Mouse (Mus musculus): ENCODE data around the gene Slfn4.
"Not testable (repeated sequence)": the region's sequence is repeated elsewhere in the genome, so short reads cannot be mapped to it uniquely, and the experiment has no call there.

The Slfn4 gene

GRCm38 (mm10) chr11:83174948-83175539 lies at the start of gene Slfn4:
Slfn4 (plus strand) TSS chr11:83175186.
- DNase-seq (ENCODE audit: low spot score in 2 of 2): no peak

- DNase-seq (ENCODE audit: low spot score in 2 of 2): not testable (repeated sequence)
Observed at GRCm38 (mm10) chr11:83125633-83126032, 49.4 kb upstream of the Slfn4 start.

- not testable (repeated sequence) for DNase-seq (ENCODE audit: low spot score in 2 of 2)
Observed at GRCm38 (mm10) chr11:83137253-83137652, 37.7 kb upstream of the Slfn4 start.

- not testable (repeated sequence) for DNase-seq (ENCODE audit: low spot score in 2 of 2)
Observed at GRCm38 (mm10) chr11:83148939-83149338, 26.0 kb upstream of the Slfn4 start.

GRCm38 (mm10) chr11:83191134-83191893 lies 16.3 kb downstream of the Slfn4 start, which contains the start of gene Slfn3:
Slfn3 (plus strand) TSS chr11:83191330.
- peak; percentile 29 to 47 for DNase-seq (ENCODE audit: low spot score in 2 of 2)

GRCm38 (mm10) chr11:83192001-83192400 lies 17.0 kb downstream of the Slfn4 start:
- no peak for DNase-seq (ENCODE audit: low spot score in 2 of 2)

GRCm38 (mm10) chr11:83205002-83205401 lies 30.0 kb downstream of the Slfn4 start:
- DNase-seq (ENCODE audit: low spot score in 2 of 2): no peak

GRCm38 (mm10) chr11:83216119-83216518 lies 41.1 kb downstream of the Slfn4 start:
- no peak for DNase-seq (ENCODE audit: low spot score in 2 of 2)

GRCm38 (mm10) chr11:83221328-83221877 lies 46.4 kb downstream of the Slfn4 start:
- no peak for DNase-seq (ENCODE audit: low spot score in 2 of 2)

GRCm38 (mm10) chr11:83223367-83223766 lies 48.4 kb downstream of the Slfn4 start:
- DNase-seq (ENCODE audit: low spot score in 2 of 2): peak; percentile 32 to 49

- not testable (repeated sequence) for DNase-seq (ENCODE audit: low spot score in 2 of 2)
Observed at GRCm38 (mm10) chr11:83223793-83224192, 48.8 kb downstream of the Slfn4 start.

GRCm38 (mm10) chr11:83224217-83224616 lies 49.2 kb downstream of the Slfn4 start:
- DNase-seq (ENCODE audit: low spot score in 2 of 2): peak in 1 of 2 experiments; percentile 35

GRCm38 (mm10) chr11:83224750-83225149 lies 49.8 kb downstream of the Slfn4 start:
- DNase-seq (ENCODE audit: low spot score in 2 of 2): no peak

- no peak for DNase-seq (ENCODE audit: low spot score in 2 of 2)
Observed at GRCm38 (mm10) chr11:83225371-83225960, 50.5 kb downstream of the Slfn4 start.

GRCm38 (mm10) chr11:83227926-83228723 lies 53.1 kb downstream of the Slfn4 start:
- no peak for DNase-seq (ENCODE audit: low spot score in 2 of 2)

- DNase-seq (ENCODE audit: low spot score in 2 of 2): no peak
Observed at GRCm38 (mm10) chr11:83230966-83231365, 56.0 kb downstream of the Slfn4 start.

- DNase-seq (ENCODE audit: low spot score in 2 of 2): not testable (repeated sequence)
Observed at GRCm38 (mm10) chr11:83233621-83234020, 58.6 kb downstream of the Slfn4 start.

GRCm38 (mm10) chr11:83237390-83237789 lies 62.4 kb downstream of the Slfn4 start:
- DNase-seq (ENCODE audit: low spot score in 2 of 2): not testable (repeated sequence)

- no peak for DNase-seq (ENCODE audit: low spot score in 2 of 2)
Observed at GRCm38 (mm10) chr11:83238389-83238788, 63.4 kb downstream of the Slfn4 start.

- no peak for DNase-seq (ENCODE audit: low spot score in 2 of 2)
Observed at GRCm38 (mm10) chr11:83239811-83240210, 64.8 kb downstream of the Slfn4 start.

Data from spleen, postnatal 14 days (tissue).